Mouse (Mus musculus) left cerebral cortex, adult 2 months (tissue): ENCODE data around the gene Inpp4b. TPM values are rescaled to one million over a fixed set of nuclear protein-coding genes. Genes with fewer than 3 reads are reported as not detected.

ENCODE experiments used
- DNase-seq, 2 experiments: peaks; one replicate each; pipeline ENCODE4 v3.0.0; 2021 to 2022; ENCODE audit warnings: low spot score in 2 of 2, mixed read lengths in 1 of 2; ENCODE audit errors: extremely low spot score in 1 of 2
- H3K27ac ChIP-seq: fragments of 200-600 bp; 2 replicates; pipeline ENCODE4 v1.8.1; 2022
- H3K4me3 ChIP-seq: fragments of 200-600 bp; 2 replicates; pipeline ENCODE4 v1.8.1; 2022
- CTCF ChIP-seq: fragments of 200-600 bp; IDR thresholded peaks from 2 replicates; pipeline ENCODE4 v1.8.1; 2022; ENCODE audit warnings: antibody characterized with exemption, mild to moderate bottlenecking, moderate library complexity
- intact Hi-C: fragments of 180-260 bp; cut with DNase I; formaldehyde crosslinking; loops from one replicate; pipeline ENCODE4 v1.15.1; 2025
- total RNA-seq, 2 experiments: library from RNA; stranded (reverse); gene quantifications; 2 replicates each; pipeline ENCODE4 v1.2.3; 2021

Gene Inpp4b
- total RNA-seq, 2 experiments from 2014 or later, result 8.8 to 13.3 TPM

GRCm38 (mm10) chr8:81524561-81524960 is 182.2 kb downstream of the Inpp4b start:
- TF ChIP-seq CTCF, result no peak
- Histone ChIP-seq H3K27ac (no peak overlapping the region), H3K4me3 (no peak overlapping the region)
- no peak for DNase-seq
- intact Hi-C loops, result no loop called here

- H3K27ac ChIP-seq, result no peak overlapping the region
- DNase-seq, result no peak
- TF ChIP-seq CTCF, result no peak
- intact Hi-C loops, result no loop called here
- H3K4me3 ChIP-seq, result no peak overlapping the region
Measured at GRCm38 (mm10) chr8:81527661-81528060, 185.3 kb downstream of the Inpp4b start.

- no peak for DNase-seq
- intact Hi-C loops, result no loop called here
- H3K4me3 ChIP-seq, result no peak overlapping the region
- H3K27ac ChIP-seq, result no peak overlapping the region
- no peak for TF ChIP-seq CTCF
Measured at GRCm38 (mm10) chr8:81538310-81538709, 196.0 kb downstream of the Inpp4b start.

- intact Hi-C loops, result no loop called here
- TF ChIP-seq CTCF, result no peak
- no peak overlapping the region for H3K4me3 ChIP-seq
- no peak overlapping the region for H3K27ac ChIP-seq
- DNase-seq, result no peak
Measured at GRCm38 (mm10) chr8:81558550-81558949, 216.2 kb downstream of the Inpp4b start.

- Histone ChIP-seq H3K27ac (no peak overlapping the region), H3K4me3 (no peak overlapping the region)
- no peak for TF ChIP-seq CTCF
- intact Hi-C loops, result no loop called here
- no peak for DNase-seq
Measured at GRCm38 (mm10) chr8:81562405-81562804, 220.0 kb downstream of the Inpp4b start.

GRCm38 (mm10) chr8:81565484-81565883 is 223.1 kb downstream of the Inpp4b start:
- H3K27ac ChIP-seq, result no peak overlapping the region
- TF ChIP-seq CTCF, result no peak
- DNase-seq, result no peak
- H3K4me3 ChIP-seq, result no peak overlapping the region
- intact Hi-C loops, result no loop called here

- H3K4me3 ChIP-seq, result no peak overlapping the region
- no peak for DNase-seq
- TF ChIP-seq CTCF, result no peak
- H3K27ac ChIP-seq, result no peak overlapping the region
- intact Hi-C loops, result no loop called here
Measured at GRCm38 (mm10) chr8:81572319-81573104, 230.2 kb downstream of the Inpp4b start.

GRCm38 (mm10) chr8:81575268-81575917 is 233.0 kb downstream of the Inpp4b start:
- no peak overlapping the region for H3K27ac ChIP-seq
- H3K4me3 ChIP-seq, result no peak overlapping the region
- intact Hi-C loops, result no loop called here
- no peak for TF ChIP-seq CTCF
- no peak for DNase-seq

- Histone ChIP-seq H3K4me3 (no peak overlapping the region), H3K27ac (no peak overlapping the region)
- no peak for TF ChIP-seq CTCF
- no peak for DNase-seq
- intact Hi-C loops, result no loop called here
Measured at GRCm38 (mm10) chr8:81578951-81579350, 236.6 kb downstream of the Inpp4b start.

- TF ChIP-seq CTCF, result no peak
- H3K4me3 ChIP-seq, result no peak overlapping the region
- no peak for DNase-seq
- H3K27ac ChIP-seq, result no peak overlapping the region
- intact Hi-C loops, result no loop called here
Measured at GRCm38 (mm10) chr8:81581817-81582437, 239.6 kb downstream of the Inpp4b start.

- no peak overlapping the region for H3K27ac ChIP-seq
- no peak for DNase-seq
- no peak for TF ChIP-seq CTCF
- H3K4me3 ChIP-seq, result no peak overlapping the region
- intact Hi-C loops, result no loop called here
Measured at GRCm38 (mm10) chr8:81582906-81583305, 240.6 kb downstream of the Inpp4b start.

GRCm38 (mm10) chr8:81586783-81587182 is 244.4 kb downstream of the Inpp4b start:
- Histone ChIP-seq H3K27ac (no peak overlapping the region), H3K4me3 (no peak overlapping the region)
- no peak for DNase-seq
- TF ChIP-seq CTCF, result no peak
- intact Hi-C loops, result no loop called here
